Mouse (Mus musculus) adipocyte (in vitro differentiated cells): ENCODE measurements around the gene Sp100.

Experiments used
- DNase-seq: peaks from one replicate; pipeline ENCODE4 v3.0.0-alpha.2; 2016; ENCODE audit warnings: low spot score

Gene Sp100

DNA sequence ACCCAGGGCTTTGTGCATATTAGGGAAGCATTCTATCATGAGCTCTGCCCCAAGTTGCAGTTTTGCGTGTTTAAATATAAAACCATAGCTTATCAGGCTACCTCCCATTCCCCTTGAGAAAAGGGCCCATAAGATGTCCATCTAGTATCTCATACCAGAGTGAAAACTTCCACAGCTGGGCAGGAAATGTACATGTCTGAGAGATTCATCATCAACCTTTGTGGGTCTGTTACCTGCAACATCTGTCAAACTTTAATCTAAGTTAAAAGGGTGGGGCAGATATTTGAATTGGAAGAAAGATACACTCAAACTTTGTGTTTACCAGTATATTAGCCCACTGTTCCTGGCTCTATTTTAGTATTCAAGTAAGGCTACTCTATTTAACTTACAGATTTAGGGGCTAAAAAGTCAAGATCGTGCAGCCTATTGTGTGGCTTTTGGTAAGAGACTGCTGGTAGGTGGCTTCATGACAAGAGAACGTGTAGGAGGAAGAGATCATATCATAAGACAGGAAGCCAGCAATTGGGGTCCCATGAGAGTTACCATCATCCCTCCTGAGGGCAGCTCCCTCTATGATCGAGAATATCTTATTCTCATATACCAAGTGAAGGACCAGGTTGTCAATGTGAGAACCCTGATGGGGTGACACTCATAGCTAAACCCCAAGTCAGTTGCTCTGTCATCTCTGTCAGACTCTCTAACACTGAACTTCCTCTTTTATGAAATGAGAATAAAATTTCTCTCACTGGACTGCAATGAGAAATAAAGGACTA, 48.1 kb downstream of the Sp100 start:
- DNase-seq, result no peak

GRCm38 (mm10) chr1:85702531-85702930, 52.7 kb downstream of the Sp100 start:
- DNase-seq, result no peak

DNA sequence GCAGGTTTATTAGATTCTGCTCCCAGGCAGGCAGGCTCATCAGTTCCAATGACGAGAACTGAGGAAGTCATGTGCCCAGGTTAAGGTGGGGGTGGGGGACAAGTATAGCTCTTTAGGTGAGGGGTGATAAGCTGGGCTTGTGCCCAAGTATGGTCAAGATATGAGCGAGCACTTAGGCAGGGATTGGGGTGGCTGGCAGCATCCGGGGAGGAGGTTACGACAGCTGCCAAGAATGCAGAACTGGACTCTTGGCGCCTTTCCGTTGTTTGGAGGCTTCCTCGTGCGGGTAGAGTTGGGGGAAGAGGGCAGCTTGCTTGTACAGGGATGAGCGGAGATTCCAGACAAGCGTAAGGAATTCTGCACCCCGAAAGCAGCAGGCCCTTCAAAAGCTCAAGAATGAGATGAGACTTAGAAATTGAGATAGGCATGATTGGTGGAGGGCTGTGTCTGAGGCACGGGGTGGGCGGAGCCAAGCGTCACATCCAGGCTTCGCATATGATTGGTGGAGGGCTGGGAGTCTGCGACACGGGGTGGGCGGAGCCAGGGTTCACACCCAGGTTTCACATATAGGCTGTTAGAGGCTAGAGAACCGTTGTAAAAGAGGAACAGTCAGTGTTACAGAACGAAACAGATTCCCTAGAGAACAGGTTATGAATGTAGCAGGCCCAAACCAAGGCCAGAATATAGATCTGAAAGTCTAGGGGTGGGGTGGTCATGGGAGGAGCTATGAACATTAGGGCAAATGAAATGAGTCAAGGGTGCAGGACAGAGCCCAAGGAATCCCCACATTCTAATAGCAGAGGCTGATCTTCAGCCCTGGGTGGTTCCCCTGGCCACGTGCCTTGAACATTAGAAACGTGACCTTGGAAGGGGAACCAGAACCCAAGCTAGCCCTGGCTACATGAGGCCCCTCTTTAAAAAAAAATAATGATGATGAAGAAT, 53.7 kb downstream of the Sp100 start:
- DNase-seq, result peak; percentile 55

DNA sequence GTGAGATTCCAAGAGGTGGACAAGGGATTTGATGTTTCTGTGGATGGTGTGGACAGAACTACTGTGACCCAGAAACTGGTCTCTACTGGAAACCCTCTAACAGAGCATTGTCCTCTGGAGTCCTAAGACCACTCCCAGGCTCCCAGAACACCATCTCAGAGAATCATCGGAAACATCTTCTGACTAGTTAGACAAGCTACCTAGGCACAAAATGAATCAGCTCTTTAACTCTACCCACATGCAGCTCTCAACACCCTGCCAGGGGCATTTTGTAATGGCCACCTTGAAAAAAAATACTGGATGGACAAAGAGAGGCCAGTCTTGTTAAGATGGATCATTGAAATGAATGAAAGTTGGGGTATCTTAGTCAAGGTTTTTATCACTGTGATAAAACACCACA, 55.8 kb downstream of the Sp100 start:
- DNase-seq, result no peak

DNA sequence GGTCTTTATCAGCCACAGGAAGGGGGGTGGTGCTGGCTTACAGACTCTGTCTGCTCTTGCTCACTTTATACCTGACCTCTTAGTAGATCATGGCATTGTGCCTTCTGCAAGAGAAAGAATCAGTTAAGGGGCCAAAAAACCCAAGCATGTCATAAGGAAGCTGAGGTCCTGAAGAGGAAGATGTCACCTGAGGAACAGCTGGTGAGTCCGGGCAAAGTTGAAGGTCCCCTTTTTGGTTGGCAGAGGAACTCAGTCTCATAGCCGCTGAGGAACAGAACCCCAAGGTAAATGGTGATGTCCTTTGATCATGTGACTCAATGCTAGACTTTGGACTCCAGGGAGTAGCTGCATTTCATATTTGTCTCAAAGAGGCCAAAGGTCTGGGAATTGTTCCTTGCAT, 57.0 kb downstream of the Sp100 start:
- no peak for DNase-seq

GRCm38 (mm10) chr1:85714501-85714900, 64.7 kb downstream of the Sp100 start:
- no peak for DNase-seq

DNA sequence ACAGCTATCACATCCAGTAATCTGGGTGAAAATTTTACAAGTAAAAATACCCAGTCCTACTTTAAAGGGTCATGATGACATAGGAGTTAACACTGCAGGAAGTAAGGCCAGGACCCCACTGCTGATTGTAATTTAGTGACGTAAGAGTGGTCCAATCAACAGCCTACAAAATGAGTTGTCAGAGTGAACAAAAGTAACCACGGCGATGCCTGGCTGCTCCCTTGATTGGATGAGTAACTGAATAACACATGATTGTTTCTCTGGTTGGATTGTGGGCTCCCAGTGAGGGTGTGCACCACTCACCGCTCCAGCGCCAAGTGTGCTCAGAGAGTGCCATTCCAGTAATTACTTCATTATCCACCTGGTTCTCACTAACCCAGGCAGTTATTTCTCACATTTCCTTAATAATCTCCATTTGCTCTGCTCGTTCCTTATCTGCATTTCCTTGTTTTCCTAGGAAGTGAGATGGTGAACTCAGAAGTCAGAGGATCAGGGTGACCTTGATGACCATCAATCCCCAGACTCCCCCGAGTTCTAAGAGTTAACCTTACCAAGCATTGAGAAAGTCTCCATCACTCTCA, 66.7 kb downstream of the Sp100 start:
- DNase-seq, result no peak

DNA sequence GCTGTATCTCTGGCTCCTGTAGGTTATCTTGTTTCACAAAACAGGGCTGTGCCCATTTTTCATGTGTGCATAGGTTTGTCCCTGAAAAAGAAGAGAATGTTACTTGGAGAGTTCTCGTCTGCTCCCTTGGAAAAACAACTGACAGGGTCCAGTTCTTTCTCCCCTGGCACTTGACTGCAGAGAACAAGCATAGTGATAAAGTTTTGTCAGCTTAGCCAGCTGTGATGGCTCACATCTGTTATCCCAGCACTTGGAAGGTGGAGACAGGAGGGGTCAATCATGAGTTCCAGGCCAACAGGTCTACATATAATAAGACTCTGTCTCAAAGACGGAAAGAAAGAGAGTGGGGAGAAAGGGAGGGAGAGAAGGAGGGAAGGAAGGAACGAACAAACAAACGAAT, 69.3 kb downstream of the Sp100 start:
- no peak for DNase-seq

DNA sequence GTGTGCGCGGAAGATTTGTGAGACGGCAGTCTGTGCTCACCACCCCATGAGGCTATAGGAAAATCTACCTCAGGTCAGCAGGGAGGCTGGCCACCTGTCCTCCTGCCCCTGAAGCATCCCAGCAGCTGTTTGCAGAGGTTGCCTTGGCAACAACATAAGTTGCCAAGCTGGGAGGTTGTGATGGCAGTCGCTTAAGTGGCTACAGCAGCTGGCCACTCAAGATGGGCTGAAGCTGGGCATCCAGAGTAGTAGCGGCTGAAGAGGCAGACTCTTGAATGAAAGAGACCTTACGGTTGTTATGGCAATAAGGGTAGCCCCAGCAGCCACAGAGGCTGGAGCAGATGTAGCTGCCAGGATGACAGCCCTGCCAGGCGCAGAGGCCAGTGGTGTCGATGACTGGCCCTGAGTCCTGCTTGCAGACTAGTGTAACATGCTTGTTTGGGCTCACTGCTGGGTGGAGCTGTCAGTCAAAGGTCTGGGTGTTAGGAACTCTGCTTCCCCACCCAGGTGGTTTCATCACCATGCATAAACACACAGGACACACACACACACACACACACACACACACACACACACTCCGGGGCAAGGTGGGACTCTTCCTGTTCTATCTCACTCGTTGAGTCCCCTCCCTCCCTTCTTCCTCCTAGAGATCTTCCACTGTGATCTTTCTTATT, 70.6 kb downstream of the Sp100 start:
- DNase-seq, result no peak

- no peak for DNase-seq
Measured at GRCm38 (mm10) chr1:85730471-85730870, 80.7 kb downstream of the Sp100 start.

DNA sequence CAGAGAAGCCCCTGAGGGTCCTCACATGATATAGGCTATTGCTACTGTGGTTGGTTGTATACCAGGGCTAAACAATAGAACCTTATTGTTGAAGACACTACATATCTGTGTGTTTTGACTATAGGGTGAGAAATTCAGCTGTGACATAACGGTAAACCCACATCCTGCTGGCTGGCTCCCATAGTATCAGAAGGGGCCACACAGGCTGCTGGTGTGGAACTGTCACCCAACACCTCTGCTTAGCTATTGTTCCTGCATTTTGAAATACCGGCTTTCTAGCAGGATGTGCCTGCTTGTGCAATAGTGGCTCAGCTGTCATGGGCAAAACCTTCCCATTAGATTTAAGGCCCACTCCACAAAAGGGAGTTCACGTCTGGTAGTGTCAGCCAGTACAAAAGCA, 82.8 kb downstream of the Sp100 start:
- DNase-seq, result no peak

DNA sequence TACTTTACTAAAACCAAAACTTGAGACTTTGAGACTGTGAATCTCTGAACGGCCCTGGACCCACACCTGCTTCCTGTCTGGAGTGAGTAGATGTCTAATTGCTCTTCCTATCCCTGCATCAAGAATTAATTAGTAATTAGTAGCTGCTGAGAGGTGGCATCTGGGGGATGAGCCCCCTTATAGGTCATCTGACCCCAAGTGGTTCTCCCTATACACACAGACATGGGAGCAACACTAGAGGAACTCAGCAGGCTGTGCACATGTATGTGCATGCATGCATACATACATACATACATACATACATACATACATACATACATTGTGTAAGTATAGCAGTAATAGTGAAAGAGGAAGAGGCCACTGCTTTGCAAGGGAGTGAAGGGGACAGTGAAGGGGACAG, 84.7 kb downstream of the Sp100 start:
- DNase-seq, result no peak

DNA sequence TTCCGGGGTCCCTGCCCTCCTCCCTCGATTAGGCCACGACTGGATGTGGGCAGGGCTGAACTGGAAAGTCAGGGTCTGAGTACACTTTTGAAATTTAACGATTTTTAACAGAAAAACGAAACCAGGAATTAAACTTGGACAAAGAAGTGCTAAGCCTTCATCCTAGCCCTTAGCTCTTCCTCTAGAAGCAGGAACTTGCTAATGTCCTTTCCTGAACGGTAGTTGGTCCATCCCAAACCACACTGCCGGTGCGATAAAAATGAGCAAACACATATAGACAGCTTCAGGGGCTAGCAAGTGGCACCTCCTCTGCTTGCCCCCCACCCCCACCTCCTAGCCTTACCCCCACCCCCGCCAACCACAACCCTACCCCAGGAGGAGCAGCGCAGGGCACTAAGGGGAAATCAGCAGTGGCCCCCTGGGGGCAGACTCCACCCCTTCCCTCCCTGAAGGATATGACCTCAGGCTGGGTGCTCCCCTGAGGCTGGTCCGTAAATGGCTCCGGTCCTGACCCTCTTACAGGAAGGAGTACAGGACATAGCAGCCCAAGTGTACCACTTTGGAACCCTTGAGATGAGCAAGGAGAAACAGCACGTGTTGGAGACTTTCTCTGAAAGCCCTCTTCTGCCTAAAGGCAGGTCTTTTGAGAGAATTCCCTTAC, 85.8 kb downstream of the Sp100 start:
- no peak for DNase-seq

DNA sequence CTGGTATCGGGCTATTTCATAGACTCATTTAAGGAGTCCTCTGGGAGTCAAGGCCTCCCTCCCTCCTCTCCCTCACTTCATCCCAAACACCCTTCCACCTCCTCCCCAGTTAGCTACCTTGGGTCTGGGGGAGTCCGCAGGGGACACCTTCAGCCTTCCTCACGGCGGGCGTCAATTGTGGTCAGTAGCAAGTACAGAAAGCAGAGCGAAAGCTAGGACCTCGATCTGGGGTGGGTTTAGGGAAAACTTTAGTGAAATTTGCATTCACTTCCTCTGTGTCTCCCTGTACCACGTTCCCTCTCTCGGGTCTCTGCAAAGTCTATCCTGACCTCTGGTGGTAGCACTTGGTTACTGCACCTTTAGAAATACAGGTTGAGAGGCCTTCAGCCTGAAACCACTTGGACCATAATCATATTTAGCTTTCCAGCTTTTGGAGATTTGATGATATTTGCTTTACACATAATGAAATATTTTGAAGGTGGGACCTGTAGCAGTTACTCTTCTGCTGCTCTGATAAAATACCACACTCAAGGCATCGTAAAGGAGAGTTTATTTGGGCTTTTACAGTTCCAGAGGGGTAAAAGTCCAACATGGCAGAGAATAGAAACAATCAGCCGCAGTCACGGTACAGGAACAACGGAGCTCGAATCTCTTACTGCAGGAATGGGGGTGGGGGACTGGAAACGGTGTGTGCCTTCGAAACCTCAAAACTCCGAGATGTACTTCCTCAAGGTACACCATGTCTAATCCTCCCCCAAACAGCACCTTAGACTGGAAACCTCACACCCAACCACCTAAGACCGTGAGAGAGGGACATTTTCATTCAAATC, 86.8 kb downstream of the Sp100 start:
- peak; percentile 87 for DNase-seq

- DNase-seq, result no peak
Measured at GRCm38 (mm10) chr1:85739000-85739399, 89.2 kb downstream of the Sp100 start.

DNA sequence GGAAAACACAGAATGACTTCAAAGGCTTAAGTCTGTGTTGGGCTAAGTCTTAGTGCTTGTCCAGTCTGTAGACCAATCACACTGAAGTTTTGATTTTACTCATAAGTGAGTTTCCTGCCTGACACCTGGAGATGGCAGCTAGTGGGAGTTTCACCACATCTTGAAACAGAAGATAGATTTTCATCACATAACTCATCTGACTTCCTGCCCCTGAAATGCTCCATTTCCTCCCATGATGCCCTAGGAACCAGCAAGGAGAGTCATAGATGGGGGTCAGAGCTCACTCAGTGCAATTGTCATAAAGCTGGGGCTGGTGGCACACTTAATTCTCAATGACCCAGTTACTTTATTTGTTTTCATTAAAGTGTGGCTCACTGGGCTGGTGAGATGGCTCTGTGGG, 90.0 kb downstream of the Sp100 start:
- no peak for DNase-seq

DNA sequence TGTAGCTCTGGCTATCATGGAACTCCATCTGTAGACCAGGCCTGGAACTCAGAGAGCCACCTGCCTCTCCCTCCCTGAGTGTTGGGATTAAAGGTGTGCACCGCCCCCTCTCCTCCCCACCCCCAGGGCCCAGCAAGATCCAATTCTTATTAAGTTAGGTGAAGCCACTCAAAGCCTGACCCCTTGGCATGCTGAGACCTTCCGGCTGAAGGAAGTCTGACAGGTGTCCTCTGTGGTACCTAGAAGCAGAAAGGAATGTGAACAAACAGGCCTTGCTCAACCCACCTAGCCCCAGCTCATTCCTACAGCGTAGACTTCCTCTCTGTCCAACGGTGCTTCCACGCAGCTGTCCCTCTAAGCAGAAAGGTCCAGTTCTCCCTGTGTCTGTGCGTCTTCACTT, 91.1 kb downstream of the Sp100 start:
- DNase-seq, result no peak

GRCm38 (mm10) chr1:85742333-85742732, 92.5 kb downstream of the Sp100 start:
- DNase-seq, result no peak

- no peak for DNase-seq
Measured at GRCm38 (mm10) chr1:85742916-85743505, 93.2 kb downstream of the Sp100 start.

DNA sequence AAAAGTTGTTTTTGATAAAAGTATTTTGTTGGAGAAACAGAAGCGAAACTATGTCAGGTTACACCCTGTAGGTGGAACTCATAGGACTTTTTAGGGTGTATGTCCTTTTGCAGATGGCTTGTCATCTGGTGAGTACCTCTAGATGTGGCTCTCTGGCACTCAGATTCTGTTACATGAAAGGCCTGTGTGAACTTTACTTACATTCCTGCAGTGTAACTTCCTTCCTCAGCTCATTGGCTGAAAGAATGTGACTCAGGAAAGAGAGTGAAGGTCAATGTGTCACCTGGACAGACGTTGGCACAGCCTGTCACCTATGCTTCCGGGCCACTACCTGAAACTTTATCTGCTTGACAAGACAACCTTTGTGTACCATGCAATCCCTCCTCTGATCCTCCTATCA, 94.8 kb downstream of the Sp100 start:
- no peak for DNase-seq
